Mouse (Mus musculus) adrenal gland, postnatal 0 days (tissue): Measurements from ENCODE around the gene Vezt. TPM values are rescaled to one million over a fixed set of nuclear protein-coding genes. Genes with fewer than 3 reads are reported as not detected.
A peak's percentile ranks its signal among the peaks of the same experiment; 100 is the strongest.

Experiments
- microRNA-seq: library from miRNA; unstranded; fragments of <30 nt; microRNA quantifications from one replicate; pipeline ENCODE4, GENCODE M21; 2016; ENCODE audit warnings: borderline replicate concordance; ENCODE audit not compliant: insufficient number of aligned reads
- polyA plus RNA-seq: library from polyadenylated mRNA; unstranded; fragments of >200 nt; fragmentation: Nextera tagmentation; extraction: Ambion mirVana; gene quantifications from 2 replicates; pipeline ENCODE4 v1.2.1, GENCODE M21; 2015

The Vezt gene
- polyA plus RNA-seq: 12.2 and 16.0 TPM in 2 replicates

GRCm38 (mm10) chr10:94035658-94036374 lies at the start of gene Vezt, which contains the start of gene Fgd6:
TSS of gene Vezt (minus strand) at chr10:94035817.
TSS of gene Fgd6 (plus strand) at chr10:94036001.

GRCm38 (mm10) chr10:93897043-93897646 lies 138.5 kb downstream of the Vezt start, which contains the start of gene Metap2:
TSS of gene Metap2 (minus strand) at chr10:93897093.

Small RNA genes within 50 kb of the gene (microRNA-seq; reads per million reads assigned to microRNA genes)
- 42.4 reads per million, percentile 32 among the genes with 10 or more reads in this experiment for gene Mir331

Other genes starting within 250 kb of the Vezt start
- gene Usp44, start 204.3 kb downstream of the Vezt start, polyA plus RNA-seq: 0.15 and 0.16 TPM in 2 replicates
- 167 and 200 TPM in 2 replicates for gene Metap2, start 138.7 kb downstream of the Vezt start, polyA plus RNA-seq
- gene Fgd6, start 184 bp upstream of the Vezt start, polyA plus RNA-seq: 1.2 and 1.3 TPM in 2 replicates
- gene Nr2c1, start 112.2 kb upstream of the Vezt start, polyA plus RNA-seq: 2.6 and 4.1 TPM in 2 replicates
- 445 and 522 TPM in 2 replicates for gene Ndufa12, start 162.9 kb upstream of the Vezt start, polyA plus RNA-seq